Mouse (Mus musculus): ENCODE data around the gene Dlg2.

DNA sequence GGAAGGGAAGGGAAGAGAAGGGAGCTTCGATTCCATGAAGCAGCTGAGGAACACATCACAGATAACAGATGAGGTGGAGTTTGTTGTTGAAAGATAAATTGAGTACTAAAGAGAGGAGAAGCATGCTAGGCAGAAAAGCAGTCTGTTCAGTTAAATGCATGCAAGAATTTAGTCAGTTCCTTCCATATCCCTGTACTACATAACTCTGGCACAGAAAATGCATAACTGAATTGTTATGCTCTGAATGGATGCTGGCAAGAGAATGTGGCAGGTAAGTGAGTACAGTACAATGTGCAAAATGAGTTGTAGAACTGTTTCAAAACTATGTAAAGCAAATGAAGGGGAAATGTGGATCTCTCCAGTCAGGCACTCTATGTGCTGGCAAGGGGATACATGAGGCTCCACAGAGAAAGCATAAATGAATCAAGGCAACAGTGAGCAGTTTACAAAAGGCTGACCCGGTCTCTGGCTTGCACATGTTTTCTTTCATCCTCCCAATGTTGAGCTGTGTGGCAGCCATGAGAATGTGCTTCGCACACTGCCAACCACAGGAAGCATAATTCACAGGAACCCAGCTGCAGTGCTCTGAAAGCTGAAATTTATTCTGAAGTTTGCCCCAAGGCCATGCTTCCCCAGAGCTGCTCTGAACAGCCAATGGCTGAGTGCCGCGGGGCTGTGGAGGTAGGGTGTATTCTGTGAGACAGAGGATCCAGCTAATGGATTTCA is 1386.5 kb downstream of the Dlg2 start:
- TF ChIP-seq FOSL1 (IDR thresholded peaks at IDR 0.05; ENCODE audit: insufficient read depth, low read length, poor library complexity, severe bottlenecking) (no peak), MAX (IDR thresholded peaks at IDR 0.05) (no peak), CTCF (IDR thresholded peaks at IDR 0.05; ENCODE audit: control insufficient read depth, insufficient read depth, insufficient read length) (no peak), USF1 (IDR thresholded peaks at IDR 0.05; ENCODE audit: low read depth) (no peak)

Data from C2C12 (cell line).